Mouse (Mus musculus): ENCODE measurements around the gene Zfp663. TPM values are rescaled to one million over a fixed set of nuclear protein-coding genes. Genes with fewer than 3 reads are reported as not detected.

Gene Zfp663
- polyA plus RNA-seq, 1 experiment from 2014 or later = 0.05 TPM

- DNase-seq (ENCODE audit: low spot score) = no peak
- H3K27ac ChIP-seq (replicated peaks) = no peak overlapping the region
These were observed 49.6 kb downstream of the Zfp663 start for GRCm38 (mm10) chr2:165318941-165319340.

GRCm38 (mm10) chr2:165317621-165318263 is 50.8 kb downstream of the Zfp663 start:
- Histone ChIP-seq H3K9ac (ENCODE audit: low read length) (peak overlapping the region; percentile 23; the same call in 1 of the 2 replicates), H3K9me3 (ENCODE audit: control insufficient read depth, low read length) (no peaks in the 10 kb centered on the region), H3K36me3 (ENCODE audit: control insufficient read depth, insufficient read depth, low read length) (peaks cover 12% of the 10 kb centered on the region), H3K27ac (replicated peaks) (peak overlapping the region; percentile 63), H3K4me1 (replicated peaks; ENCODE audit: control insufficient read depth, insufficient read depth) (peaks cover 2% of the 10 kb centered on the region; the same call in 1 of the 2 replicates), H3K4me3 (ENCODE audit: low read depth, low read length) (no peak overlapping the region), H3K4me2 (replicated peaks; ENCODE audit: low read depth) (no peak overlapping the region), H3K27me3 (ENCODE audit: control insufficient read depth, insufficient read depth, low read length) (no peaks in the 10 kb centered on the region)
- WGBS = 45% methylated on average over 16 of the region's 16 CpGs
- DNase-seq (ENCODE audit: low spot score) (no peak), ATAC-seq (ENCODE audit: low FRiP score, low TSS enrichment) (no peak)
- TF ChIP-seq CTCF (IDR thresholded peaks at IDR 0.05; ENCODE audit: low read depth) (no peak), EP300 (optimal IDR thresholded peaks at IDR 0.05) (no peak)

More at GRCm38 (mm10) chr2:165318941-165319340, 49.6 kb downstream of the Zfp663 start:
- no peak for ATAC-seq (ENCODE audit: low FRiP score, low TSS enrichment)
- TF ChIP-seq EP300 (optimal IDR thresholded peaks at IDR 0.05) (no peak), CTCF (IDR thresholded peaks at IDR 0.05; ENCODE audit: low read depth) (no peak)
- H3K9ac ChIP-seq (ENCODE audit: low read length) = no peak overlapping the region
- H3K4me3 ChIP-seq (ENCODE audit: low read depth, low read length) = no peak overlapping the region
- no peaks in the 10 kb centered on the region for H3K27me3 ChIP-seq (ENCODE audit: control insufficient read depth, insufficient read depth, low read length)
- H3K9me3 ChIP-seq (ENCODE audit: control insufficient read depth, low read length) = no peaks in the 10 kb centered on the region
- H3K4me1 ChIP-seq (replicated peaks; ENCODE audit: control insufficient read depth, insufficient read depth) = peaks cover 2% of the 10 kb centered on the region; the same call in 1 of the 2 replicates
- H3K36me3 ChIP-seq (ENCODE audit: control insufficient read depth, insufficient read depth, low read length) = peaks cover 9% of the 10 kb centered on the region
- H3K4me2 ChIP-seq (replicated peaks; ENCODE audit: low read depth) = no peak overlapping the region
- WGBS = 85% methylated on average over 7 of the region's 7 CpGs

- Histone ChIP-seq H3K4me3 (ENCODE audit: low read depth, low read length) (no peak overlapping the region), H3K9ac (ENCODE audit: low read length) (peak overlapping the region; percentile 23; the same call in 1 of the 2 replicates), H3K9me3 (ENCODE audit: control insufficient read depth, low read length) (no peaks in the 10 kb centered on the region), H3K36me3 (ENCODE audit: control insufficient read depth, insufficient read depth, low read length) (peaks cover 19% of the 10 kb centered on the region), H3K27ac (replicated peaks) (peak overlapping the region; percentile 63; the same call in 1 of the 2 replicates), H3K4me1 (replicated peaks; ENCODE audit: control insufficient read depth, insufficient read depth) (peaks cover under 1% of the 10 kb centered on the region; the same call in 1 of the 2 replicates), H3K4me2 (replicated peaks; ENCODE audit: low read depth) (no peak overlapping the region), H3K27me3 (ENCODE audit: control insufficient read depth, insufficient read depth, low read length) (no peaks in the 10 kb centered on the region)
- 33% methylated on average over 9 of the region's 9 CpGs for WGBS
- ATAC-seq (ENCODE audit: low FRiP score, low TSS enrichment) (peak; percentile 70), DNase-seq (ENCODE audit: low spot score) (peak; percentile 31)
- TF ChIP-seq EP300 (optimal IDR thresholded peaks at IDR 0.05) = no peak
- TF ChIP-seq CTCF (IDR thresholded peaks at IDR 0.05; ENCODE audit: low read depth) = no peak; the same call in 1 of the 2 replicates
These were observed 51.6 kb downstream of the Zfp663 start for GRCm38 (mm10) chr2:165316837-165317473.

GRCm38 (mm10) chr2:165316204-165316603 is 52.3 kb downstream of the Zfp663 start:
- ATAC-seq (ENCODE audit: low FRiP score, low TSS enrichment) = no peak
- Histone ChIP-seq H3K9me3 (ENCODE audit: control insufficient read depth, low read length) (no peaks in the 10 kb centered on the region), H3K4me1 (replicated peaks; ENCODE audit: control insufficient read depth, insufficient read depth) (no peaks in the 10 kb centered on the region; the same call in 1 of the 2 replicates), H3K4me3 (ENCODE audit: low read depth, low read length) (no peak overlapping the region), H3K4me2 (replicated peaks; ENCODE audit: low read depth) (no peak overlapping the region), H3K9ac (ENCODE audit: low read length) (no peak overlapping the region), H3K36me3 (ENCODE audit: control insufficient read depth, insufficient read depth, low read length) (peaks cover 19% of the 10 kb centered on the region), H3K27me3 (ENCODE audit: control insufficient read depth, insufficient read depth, low read length) (no peaks in the 10 kb centered on the region), H3K27ac (replicated peaks) (no peak overlapping the region)
- WGBS = 59% methylated on average over 10 of the region's 10 CpGs
- TF ChIP-seq CTCF (IDR thresholded peaks at IDR 0.05; ENCODE audit: low read depth) = no peak
- TF ChIP-seq EP300 (optimal IDR thresholded peaks at IDR 0.05) = no peak
- no peak for DNase-seq (ENCODE audit: low spot score)

- Histone ChIP-seq H3K36me3 (ENCODE audit: control insufficient read depth, insufficient read depth, low read length) (peaks cover 19% of the 10 kb centered on the region), H3K4me3 (ENCODE audit: low read depth, low read length) (no peak overlapping the region), H3K27ac (replicated peaks) (no peak overlapping the region), H3K27me3 (ENCODE audit: control insufficient read depth, insufficient read depth, low read length) (no peaks in the 10 kb centered on the region), H3K4me1 (replicated peaks; ENCODE audit: control insufficient read depth, insufficient read depth) (no peaks in the 10 kb centered on the region; the same call in 1 of the 2 replicates), H3K4me2 (replicated peaks; ENCODE audit: low read depth) (no peak overlapping the region), H3K9me3 (ENCODE audit: control insufficient read depth, low read length) (no peaks in the 10 kb centered on the region), H3K9ac (ENCODE audit: low read length) (no peak overlapping the region)
- DNase-seq (ENCODE audit: low spot score) (no peak), ATAC-seq (ENCODE audit: low FRiP score, low TSS enrichment) (no peak)
- no peak for TF ChIP-seq EP300 (optimal IDR thresholded peaks at IDR 0.05)
- TF ChIP-seq CTCF (IDR thresholded peaks at IDR 0.05; ENCODE audit: low read depth) = no peak
- 92% methylated on average over 8 of the region's 8 CpGs for WGBS
These were observed 54.3 kb downstream of the Zfp663 start for GRCm38 (mm10) chr2:165314197-165314596.

GRCm38 (mm10) chr2:165312381-165312780 is 56.1 kb downstream of the Zfp663 start:
- 74% methylated on average over 7 of the region's 7 CpGs for WGBS
- Histone ChIP-seq H3K27ac (replicated peaks) (no peak overlapping the region), H3K36me3 (ENCODE audit: control insufficient read depth, insufficient read depth, low read length) (peaks cover 25% of the 10 kb centered on the region), H3K9ac (ENCODE audit: low read length) (no peak overlapping the region), H3K4me1 (replicated peaks; ENCODE audit: control insufficient read depth, insufficient read depth) (no peaks in the 10 kb centered on the region), H3K4me3 (ENCODE audit: low read depth, low read length) (no peak overlapping the region), H3K4me2 (replicated peaks; ENCODE audit: low read depth) (no peak overlapping the region), H3K9me3 (ENCODE audit: control insufficient read depth, low read length) (no peaks in the 10 kb centered on the region), H3K27me3 (ENCODE audit: control insufficient read depth, insufficient read depth, low read length) (no peaks in the 10 kb centered on the region)
- ATAC-seq (ENCODE audit: low FRiP score, low TSS enrichment) (no peak), DNase-seq (ENCODE audit: low spot score) (no peak)
- TF ChIP-seq CTCF (IDR thresholded peaks at IDR 0.05; ENCODE audit: low read depth) (no peak), EP300 (optimal IDR thresholded peaks at IDR 0.05) (no peak)
